Mouse (Mus musculus): ENCODE measurements around the gene H2-DMa.

GRCm38 (mm10) chr17:34124649-34125048 lies 5.3 kb downstream of the H2-DMa start:
- TF ChIP-seq CTCF (IDR thresholded peaks at IDR 0.05; ENCODE audit: low read depth) (no peak), EP300 (IDR thresholded peaks at IDR 0.05; ENCODE audit: low read depth) (no peak)
